Mouse (Mus musculus) small intestine, adult 2 months (tissue): ENCODE measurements around the gene Nrip1. TPM values are rescaled to one million over a fixed set of nuclear protein-coding genes. Genes with fewer than 3 reads are reported as not detected.

ENCODE experiments used
- H3K27ac ChIP-seq: fragments of 200-500 bp; 2 replicates; pipeline ENCODE4 v1.5.1; 2012; ENCODE audit warnings: low read depth, low read length, control low read depth, inconsistent platforms; ENCODE audit not compliant: insufficient read depth
- H3K27me3 ChIP-seq: fragments of 200-500 bp; 2 replicates; pipeline ENCODE4 v1.6.1; 2012; ENCODE audit warnings: mild to moderate bottlenecking, moderate library complexity, low read length, inconsistent platforms; ENCODE audit not compliant: control insufficient read depth, insufficient read depth
- H3K36me3 ChIP-seq: fragments of 200-500 bp; 2 replicates; pipeline ENCODE4 v1.6.1; 2012; ENCODE audit warnings: mild to moderate bottlenecking, low read length, control low read depth, inconsistent platforms; ENCODE audit not compliant: control insufficient read depth, insufficient read depth
- H3K4me1 ChIP-seq: fragments of 200-500 bp; 2 replicates; pipeline ENCODE4 v1.6.1; 2012; ENCODE audit warnings: low read length, inconsistent platforms, mixed read lengths; ENCODE audit not compliant: control insufficient read depth, insufficient read depth, insufficient read length
- H3K4me3 ChIP-seq: fragments of 200-500 bp; 2 replicates; pipeline ENCODE4 v1.5.1; 2012; ENCODE audit warnings: low read depth, mild to moderate bottlenecking, control low read depth, inconsistent platforms, low read length, moderate library complexity
- CTCF ChIP-seq: fragments of 200-500 bp; IDR thresholded peaks from 2 replicates; pipeline ENCODE4 v1.5.1; 2012; ENCODE audit warnings: low read depth, mild to moderate bottlenecking, control low read depth, inconsistent platforms, low read length, moderate library complexity, mixed read lengths; ENCODE audit not compliant: insufficient replicate concordance, insufficient read length; ENCODE audit errors: extremely low read depth
- POLR2A ChIP-seq: fragments of 200-500 bp; IDR thresholded peaks from 2 replicates; pipeline ENCODE4 v1.6.1; 2012; ENCODE audit warnings: low read depth, mild to moderate bottlenecking, control low read depth, inconsistent platforms, low read length, moderate library complexity
- WGBS: fragments of 180-500 bp; shearing (Covaris S2); methylation state at CpG from one replicate; pipeline ENCODE4 v1.1.7; 2018; 5-methylcytosine and 5-hydroxymethylcytosine counted together
- polyA plus RNA-seq: library from polyadenylated mRNA; depleted of rRNA; stranded (reverse); fragments of >200 nt; gene quantifications from 2 replicates; pipeline ENCODE4 v1.2.3, GENCODE M21; 2012

Nrip1 gene
- polyA plus RNA-seq, 1 experiment, result 18.6 TPM

DNA sequence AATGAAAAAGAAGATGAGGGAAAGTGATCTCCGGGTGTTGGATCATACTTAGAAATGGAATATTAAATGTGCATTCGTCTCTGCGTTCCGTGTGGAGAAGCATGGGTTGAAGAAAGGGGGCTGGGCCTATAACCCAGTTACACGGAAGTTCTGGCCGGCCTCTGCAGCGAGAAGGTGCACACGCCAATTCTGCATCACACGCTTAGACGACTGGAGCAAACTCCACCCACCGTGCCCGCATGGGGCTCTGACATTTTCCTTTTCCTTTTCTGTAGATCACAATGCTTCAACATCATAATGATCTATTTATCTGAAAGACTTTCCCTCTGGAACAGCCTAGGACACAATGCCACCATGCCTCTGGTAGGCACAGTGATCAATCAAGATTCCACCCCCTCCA is 16.5 kb downstream of the Nrip1 start:
- Histone ChIP-seq H3K36me3 (peaks cover 7% of the 10 kb centered on the region), H3K4me1 (peaks cover 39% of the 10 kb centered on the region), H3K27ac (peak overlapping the region; percentile 95; the same call in 1 of the 2 replicates), H3K27me3 (no peaks in the 10 kb centered on the region), H3K4me3 (no peak overlapping the region)
- 34% methylated on average over 12 of the region's 12 CpGs for WGBS
- TF ChIP-seq CTCF (no peak), POLR2A (no peak)

DNA sequence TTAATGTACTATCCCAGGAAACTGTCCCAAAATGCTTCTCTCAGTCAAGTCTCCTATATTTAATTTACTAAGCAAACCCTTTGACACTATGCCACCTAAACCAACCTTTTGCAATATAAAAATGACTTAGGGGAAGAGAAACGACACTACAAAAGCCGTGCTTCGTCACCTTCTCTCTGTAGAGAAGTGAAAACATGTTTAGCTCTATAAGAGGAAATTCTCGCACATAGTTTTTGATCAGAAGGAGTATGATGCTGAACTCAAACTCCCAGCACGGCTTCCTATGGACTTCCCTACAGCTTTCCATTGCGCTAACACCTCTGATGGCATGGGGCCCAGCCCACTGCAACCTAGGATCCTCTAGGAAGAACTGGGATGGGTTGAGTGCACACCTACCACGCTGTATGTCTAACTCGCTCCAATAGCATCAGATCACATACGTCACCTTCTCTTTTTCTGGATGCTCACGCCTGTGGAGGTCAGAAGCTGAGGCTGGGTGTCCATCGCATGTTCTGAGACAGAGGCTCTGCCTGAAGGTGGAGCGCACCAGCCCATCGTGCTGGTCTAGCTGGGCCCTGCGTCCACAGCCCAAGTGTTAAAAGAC is 17.6 kb downstream of the Nrip1 start:
- Histone ChIP-seq H3K4me1 (peaks cover 35% of the 10 kb centered on the region), H3K36me3 (peaks cover 11% of the 10 kb centered on the region), H3K27ac (peak overlapping the region; percentile 33; the same call in 1 of the 2 replicates), H3K27me3 (no peaks in the 10 kb centered on the region), H3K4me3 (no peak overlapping the region)
- whole genome bisulfite sequencing, result 66% methylated on average over 14 of the region's 14 CpGs
- no peak for TF ChIP-seq POLR2A
- no peak for TF ChIP-seq CTCF

DNA sequence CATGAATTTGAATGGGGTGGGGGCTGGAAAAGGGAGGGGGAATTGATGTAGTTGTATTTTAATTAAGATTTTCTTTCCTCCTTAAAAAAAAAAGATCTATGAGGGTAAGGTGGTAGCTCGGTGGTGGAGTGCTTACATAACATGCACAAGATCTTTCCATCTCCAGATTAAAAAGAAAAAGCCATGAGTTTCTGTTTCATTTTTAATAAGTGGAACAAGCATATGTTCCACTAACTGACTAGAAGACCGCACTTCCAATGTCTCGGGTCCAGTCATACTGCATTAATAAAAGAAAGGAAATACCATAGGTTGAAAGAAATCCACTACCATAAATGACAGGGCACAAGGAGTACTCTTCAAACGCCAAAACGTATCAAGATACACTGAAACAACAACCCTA is 18.4 kb downstream of the Nrip1 start:
- Histone ChIP-seq H3K4me1 (peaks cover 32% of the 10 kb centered on the region), H3K36me3 (peaks cover 16% of the 10 kb centered on the region), H3K27me3 (no peaks in the 10 kb centered on the region), H3K4me3 (no peak overlapping the region), H3K27ac (no peak overlapping the region; the same call in 1 of the 2 replicates)
- 17% methylated on average over 5 of the region's 5 CpGs for WGBS
- TF ChIP-seq POLR2A (no peak), CTCF (no peak)

DNA sequence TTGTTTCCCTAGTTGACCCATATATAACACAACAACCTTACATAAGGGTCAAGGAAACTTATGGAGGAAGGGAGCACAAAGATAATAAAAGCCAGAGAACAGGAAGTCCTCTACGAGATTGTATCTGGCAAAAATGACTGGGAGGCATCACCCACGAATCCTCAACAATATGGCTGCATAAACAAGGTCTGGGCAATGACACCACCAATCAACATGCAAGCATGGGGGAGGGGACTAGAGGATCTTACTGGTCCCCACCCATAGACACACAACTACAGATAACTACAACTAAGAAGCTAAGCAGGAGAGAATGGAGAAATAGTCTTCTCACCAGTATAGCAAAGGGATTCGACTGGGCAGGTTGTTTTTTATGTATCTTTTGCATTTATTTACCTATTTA is 18.8 kb downstream of the Nrip1 start:
- Histone ChIP-seq H3K4me3 (no peak overlapping the region), H3K27ac (peak overlapping the region; percentile 75), H3K36me3 (peaks cover 17% of the 10 kb centered on the region), H3K4me1 (peaks cover 30% of the 10 kb centered on the region), H3K27me3 (no peaks in the 10 kb centered on the region)
- TF ChIP-seq CTCF (no peak), POLR2A (no peak)
- 19% methylated on average over 3 of the region's 3 CpGs for WGBS

DNA sequence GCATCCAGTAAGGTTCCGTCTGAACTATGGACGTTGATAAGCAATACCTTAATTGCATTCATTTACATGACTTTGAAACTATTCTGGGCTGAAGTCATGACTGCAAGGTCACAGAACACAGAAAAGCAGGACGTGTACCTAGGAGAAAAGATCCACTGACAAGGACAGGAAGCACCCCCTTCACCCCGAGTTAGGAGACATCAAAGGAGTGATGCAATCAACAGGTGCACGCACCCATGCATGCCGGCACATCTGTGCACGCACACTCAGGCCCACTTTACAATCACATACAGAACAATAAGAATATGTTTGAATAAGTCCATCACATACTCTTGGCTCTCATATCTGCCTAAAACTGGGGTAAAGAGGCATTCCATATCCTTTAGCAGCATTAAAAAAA is 19.3 kb downstream of the Nrip1 start:
- Histone ChIP-seq H3K36me3 (peaks cover 22% of the 10 kb centered on the region), H3K4me3 (no peak overlapping the region), H3K27ac (peak overlapping the region; percentile 72), H3K27me3 (no peaks in the 10 kb centered on the region), H3K4me1 (peaks cover 32% of the 10 kb centered on the region)
- WGBS, result 26% methylated on average over 7 of the region's 7 CpGs
- TF ChIP-seq CTCF, result no peak
- TF ChIP-seq POLR2A, result no peak

DNA sequence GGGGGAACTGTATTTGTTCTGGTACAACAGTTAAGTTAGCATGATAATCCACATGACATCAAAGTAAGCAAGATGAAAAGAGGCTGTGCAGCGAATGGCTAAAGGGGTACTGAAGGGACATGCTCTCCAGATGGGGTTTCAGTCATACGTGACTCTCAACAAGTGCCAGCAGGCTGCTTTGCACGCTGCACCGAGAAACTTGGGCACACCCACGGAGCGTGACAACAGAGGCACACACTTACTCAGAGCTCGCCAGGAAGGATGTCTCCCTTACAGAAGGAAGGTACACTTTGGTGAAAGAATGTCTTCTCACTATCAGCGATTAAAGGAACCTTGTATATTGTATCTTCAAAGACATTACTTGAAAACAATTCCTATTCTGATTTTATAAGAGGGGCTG is 22.7 kb downstream of the Nrip1 start:
- Histone ChIP-seq H3K4me1 (peaks cover 32% of the 10 kb centered on the region), H3K27me3 (no peaks in the 10 kb centered on the region), H3K27ac (no peak overlapping the region), H3K36me3 (peaks cover 22% of the 10 kb centered on the region), H3K4me3 (no peak overlapping the region)
- 79% methylated on average over 8 of the region's 8 CpGs for WGBS
- TF ChIP-seq CTCF (no peak), POLR2A (no peak)

DNA sequence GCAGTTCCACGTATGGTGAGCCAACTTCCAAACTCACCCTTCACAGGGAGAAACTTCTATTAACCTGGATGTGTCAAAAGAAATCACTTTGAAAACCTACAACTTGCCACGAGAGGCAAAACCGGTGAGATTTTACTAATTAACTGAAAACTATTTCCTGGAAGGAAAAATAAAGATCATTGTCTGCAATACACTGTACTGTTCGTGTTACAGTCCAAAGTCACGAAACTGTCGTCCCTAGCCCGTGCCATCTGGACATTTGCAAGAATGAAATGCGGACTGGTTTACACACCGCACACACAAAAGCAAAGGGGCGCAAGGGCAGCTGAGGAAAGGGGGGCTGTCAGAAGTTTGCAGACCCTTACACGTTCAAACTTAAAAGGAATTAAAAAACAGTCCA is 24.6 kb downstream of the Nrip1 start:
- no peaks in the 10 kb centered on the region for H3K27me3 ChIP-seq
- H3K4me3 ChIP-seq, result no peak overlapping the region
- H3K27ac ChIP-seq, result peak overlapping the region; percentile 1; the same call in 1 of the 2 replicates
- WGBS, result 34% methylated on average over 11 of the region's 11 CpGs
- peaks cover 31% of the 10 kb centered on the region for H3K4me1 ChIP-seq
- TF ChIP-seq POLR2A (no peak), CTCF (no peak)
- H3K36me3 ChIP-seq, result peaks cover 22% of the 10 kb centered on the region

DNA sequence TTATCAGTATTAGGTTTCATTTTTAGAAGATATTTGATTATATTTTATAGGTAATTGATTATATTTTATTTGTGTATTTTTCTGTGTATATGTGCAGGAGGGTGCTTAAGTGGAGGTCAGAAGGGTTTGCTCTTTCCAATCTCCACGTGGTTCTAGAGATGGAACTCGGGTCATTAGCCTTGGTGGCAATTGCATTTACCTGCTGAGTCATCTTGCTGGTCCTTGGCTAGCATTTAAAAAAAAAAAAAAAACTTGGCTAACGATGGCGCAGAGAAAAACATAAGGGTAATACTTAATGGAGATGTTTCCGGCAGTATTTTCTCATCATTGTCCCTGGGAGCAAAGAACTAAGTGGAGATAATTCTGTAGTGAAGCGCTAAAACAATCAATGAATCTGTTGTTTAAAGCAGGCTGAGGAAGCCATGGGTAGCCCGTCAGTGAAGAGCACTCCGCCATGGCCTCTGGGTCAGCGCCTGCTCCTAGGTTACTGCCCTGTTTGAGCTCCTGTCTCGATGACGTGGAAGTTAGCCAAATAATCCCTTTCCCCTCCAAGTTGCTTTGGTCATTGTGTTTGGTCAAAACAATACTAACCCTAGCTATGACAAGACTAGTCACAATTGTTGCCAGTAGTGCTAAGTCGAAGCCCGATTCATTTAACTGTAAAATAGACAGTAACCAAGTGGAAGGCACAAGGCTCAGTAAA is 25.8 kb downstream of the Nrip1 start:
- WGBS, result 71% methylated on average over 13 of the region's 13 CpGs

More for the DNA sequence above, 25.8 kb downstream of the Nrip1 start:
- Histone ChIP-seq H3K4me1 (peaks cover 29% of the 10 kb centered on the region), H3K4me3 (no peak overlapping the region), H3K27ac (no peak overlapping the region), H3K27me3 (no peaks in the 10 kb centered on the region), H3K36me3 (peaks cover 26% of the 10 kb centered on the region)
- TF ChIP-seq POLR2A (no peak), CTCF (no peak)
